Mouse (Mus musculus) lung, postnatal 0 days (tissue): ENCODE data around the gene Cox14.

Experiments used
- CTCF ChIP-seq: IDR thresholded peaks from 2 replicates; pipeline ENCODE4 v1.5.1; 2016; ENCODE audit warnings: antibody characterized with exemption, mild to moderate bottlenecking
- EP300 ChIP-seq: IDR thresholded peaks from 2 replicates; pipeline ENCODE4 v1.6.1; 2016; ENCODE audit warnings: antibody characterized with exemption, mild to moderate bottlenecking, control low read depth

- TF ChIP-seq CTCF (no peak), EP300 (no peak)
Observed at GRCm38 (mm10) chr15:99684156-99684555, 41.3 kb upstream of the Cox14 start.
